Mouse (Mus musculus) cerebellum, adult 9-11 months (tissue): ENCODE measurements around the gene Syf2.
"Not testable (repeated sequence)": the region's sequence is repeated elsewhere in the genome, so short reads cannot be mapped to it uniquely, and the experiment has no call there.

Source experiments
- DNase-seq: peaks from one replicate; pipeline ENCODE4 v3.0.0; 2022

Gene Syf2

DNA sequence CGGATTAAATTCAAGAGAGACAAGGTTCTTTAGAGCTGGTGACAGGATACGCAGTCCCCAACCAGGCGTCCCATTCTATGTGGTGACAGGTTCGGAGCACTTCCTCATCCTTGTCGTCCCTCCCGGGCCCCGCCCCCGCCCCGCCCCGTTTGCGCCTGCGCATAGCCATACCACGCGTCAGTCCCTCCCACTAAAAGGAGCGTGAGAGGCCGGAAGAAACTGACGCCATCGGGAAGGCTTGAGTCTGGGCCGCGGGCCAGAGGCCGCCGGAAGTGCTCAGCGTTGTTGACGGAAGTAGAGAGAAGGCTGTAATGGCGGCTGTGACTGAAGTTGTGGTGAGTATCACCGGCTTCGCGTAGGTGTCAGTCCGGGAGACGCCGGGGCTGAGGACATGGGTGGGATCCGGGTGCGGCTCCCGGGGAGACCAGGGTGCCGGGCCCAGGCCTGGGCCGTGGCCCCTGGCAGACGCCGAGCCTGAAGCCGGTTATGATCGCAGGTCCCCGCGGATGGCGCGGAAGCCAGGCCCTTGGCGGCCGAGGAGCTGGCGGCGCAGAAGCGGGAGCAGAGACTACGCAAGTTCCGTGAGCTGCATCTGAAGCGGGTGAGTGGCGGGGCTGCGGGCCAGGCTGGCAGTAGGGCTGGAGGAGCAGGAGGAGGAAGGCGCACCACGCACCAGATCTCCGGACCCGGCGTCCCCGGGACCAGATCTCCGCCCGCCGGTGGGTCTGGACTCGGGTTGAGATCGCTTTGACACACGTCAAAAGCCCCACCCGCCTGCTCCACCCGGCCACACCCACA is at the start of gene Syf2:
Gene Syf2, plus strand, starts transcription at position 215 of the 798 bp plus-strand sequence.
- DNase-seq: peak; percentile 96

DNA sequence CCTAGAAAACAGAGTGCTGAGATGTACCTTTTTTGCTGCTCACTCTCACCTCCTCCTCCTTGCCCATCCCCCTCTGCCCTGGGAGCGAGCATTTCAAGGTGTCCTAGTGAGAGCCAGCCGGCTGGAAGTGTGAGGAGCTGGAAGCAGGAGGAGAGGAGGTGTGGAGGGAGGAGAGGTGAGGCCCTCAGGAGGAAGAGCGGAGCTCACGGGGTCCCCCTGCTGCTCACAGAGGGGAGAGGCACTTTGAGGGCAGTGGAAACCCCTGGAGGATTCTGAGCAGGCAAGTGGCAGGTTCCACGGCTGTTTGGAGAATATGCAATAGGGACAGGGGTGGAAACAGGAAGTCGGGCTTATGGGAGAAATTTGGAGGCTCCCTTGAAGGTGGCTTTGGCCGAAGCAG is 47.4 kb upstream of the Syf2 start:
- DNase-seq: no peak

DNA sequence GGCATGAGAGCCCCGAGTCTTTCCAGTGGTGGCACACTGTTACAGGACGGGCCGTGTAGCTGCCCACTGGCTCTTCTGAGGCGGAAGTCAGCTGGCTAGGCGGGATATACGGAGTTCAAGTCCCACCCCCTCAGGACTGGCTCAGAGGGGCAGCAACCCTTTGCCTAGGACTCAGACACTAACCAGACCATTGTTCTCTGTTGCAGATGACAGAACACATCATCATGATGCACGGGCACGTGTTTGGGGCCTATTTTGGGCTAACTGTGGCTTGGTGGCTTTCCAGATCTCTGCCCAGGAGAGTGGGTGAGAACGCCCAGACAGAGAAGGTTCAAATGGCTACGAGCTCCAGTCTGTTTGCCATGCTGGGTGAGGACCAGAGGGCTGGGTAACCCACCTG is 46.9 kb upstream of the Syf2 start:
- no peak for DNase-seq

DNA sequence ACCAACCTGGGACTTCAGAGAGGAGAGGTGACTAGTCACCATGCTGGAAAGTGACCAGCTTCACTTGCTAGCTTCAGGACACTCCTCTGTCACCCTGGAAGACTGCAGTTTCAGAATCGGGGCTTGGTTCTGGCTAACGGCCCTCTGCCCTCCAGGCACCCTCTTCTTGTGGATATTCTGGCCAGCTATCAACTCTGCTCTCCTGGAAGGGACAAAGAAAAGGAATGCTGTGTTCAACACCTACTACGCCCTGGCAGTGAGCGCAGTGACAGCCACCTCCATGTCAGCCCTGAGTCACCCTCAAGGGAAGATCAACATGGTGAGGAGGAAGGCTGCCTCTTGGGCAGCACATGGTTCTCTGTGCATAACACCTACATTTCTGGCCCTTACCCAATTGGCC is 46.3 kb upstream of the Syf2 start:
- DNase-seq: no peak

DNA sequence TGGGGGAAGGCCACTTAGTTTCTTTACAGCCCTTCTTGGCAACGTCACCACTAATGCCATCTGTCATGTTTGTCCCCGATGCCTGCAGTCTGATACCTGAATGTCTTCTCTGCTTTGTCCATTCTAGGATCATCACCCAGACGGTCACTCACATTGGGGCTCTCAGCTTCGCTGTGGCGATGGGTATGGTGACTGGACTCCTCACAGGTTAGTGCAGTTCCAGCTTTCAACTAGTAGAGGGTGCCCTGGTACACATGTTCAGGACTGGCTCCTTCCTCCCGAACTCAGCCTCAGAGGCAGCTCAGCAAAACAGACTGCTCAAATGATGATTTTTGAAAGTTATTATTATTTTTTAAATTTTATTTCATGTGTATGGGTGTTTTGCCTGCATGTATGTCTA is 38.6 kb upstream of the Syf2 start:
- peak; percentile 71 for DNase-seq

DNA sequence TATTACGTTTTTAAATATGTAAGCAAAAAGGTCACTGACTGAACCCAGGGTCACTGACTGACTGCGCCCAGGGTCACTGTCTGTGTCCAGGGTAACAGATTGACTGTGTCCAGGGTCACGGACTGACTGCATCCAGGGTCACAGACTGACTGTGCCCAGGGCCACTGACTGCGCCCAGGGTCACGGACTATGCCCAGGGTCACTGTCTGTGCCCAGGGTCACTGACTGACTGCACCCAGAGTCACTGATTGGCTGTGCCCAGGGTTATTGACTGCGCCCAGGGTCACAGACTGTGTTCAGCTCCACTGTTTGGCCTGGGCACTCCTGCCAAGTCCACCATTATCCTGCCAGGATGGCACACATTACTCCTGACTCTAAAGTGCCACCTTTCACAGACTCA is 33.4 kb upstream of the Syf2 start:
- DNase-seq: no peak

DNA sequence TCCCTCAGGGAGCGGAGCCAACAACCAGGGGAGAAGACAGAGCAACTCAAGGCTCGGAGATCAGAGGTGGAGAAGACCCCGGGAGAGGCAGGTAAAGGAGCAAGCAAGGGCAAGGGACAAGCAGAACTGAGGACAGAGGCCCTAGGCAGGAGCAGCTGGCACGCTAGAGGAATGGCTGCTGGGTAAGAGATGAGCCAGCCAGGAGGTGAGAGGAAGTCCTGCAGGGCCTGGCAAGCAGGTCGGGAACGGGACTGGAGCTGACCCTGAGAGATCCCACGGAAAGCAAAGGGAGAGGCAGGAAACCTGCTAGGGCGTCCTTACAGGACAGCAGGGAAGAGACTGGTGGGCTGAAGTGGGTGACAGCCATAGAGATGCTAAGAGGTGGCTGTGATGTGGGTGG is 29.6 kb upstream of the Syf2 start:
- peak; percentile 62 for DNase-seq

DNA sequence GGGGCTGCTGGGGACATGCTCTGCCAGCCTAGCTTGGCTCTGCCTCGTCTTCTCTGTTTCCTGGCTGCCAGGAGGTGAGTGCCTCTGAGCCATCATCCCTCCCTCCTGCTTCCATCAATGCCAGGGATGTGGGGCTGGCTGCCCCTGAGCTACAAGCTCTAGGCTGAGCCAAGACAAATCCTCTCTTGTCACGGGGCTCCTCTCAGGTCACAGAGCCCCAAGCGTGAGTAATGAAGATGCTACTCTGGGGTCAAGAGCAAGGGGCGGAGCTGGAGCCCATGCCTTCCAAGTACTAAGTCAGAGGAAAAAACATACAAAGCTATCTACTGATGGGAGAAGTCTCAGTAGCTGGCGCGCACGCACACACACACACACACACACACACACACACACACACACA is 27.7 kb upstream of the Syf2 start:
- no peak for DNase-seq

DNA sequence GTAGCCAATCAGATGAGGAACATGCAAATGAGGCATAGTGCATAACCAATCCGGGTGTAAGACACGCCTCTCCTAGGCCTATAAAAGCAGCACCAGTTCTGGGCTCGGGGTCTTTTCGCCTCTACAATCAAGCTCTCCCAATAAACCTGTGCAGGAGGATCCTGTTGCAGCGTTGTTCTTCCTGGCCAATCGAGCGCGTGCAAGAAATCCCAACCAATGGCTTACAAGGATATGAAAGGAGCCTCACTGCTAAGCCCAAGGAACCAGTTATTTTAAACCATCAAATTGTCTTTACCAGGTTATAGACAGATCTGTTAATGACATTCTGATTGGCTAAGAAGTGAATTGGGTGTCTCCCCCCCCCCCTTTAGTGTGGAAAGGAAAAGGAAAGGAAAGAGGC is 19.3 kb upstream of the Syf2 start:
- not testable (repeated sequence) for DNase-seq

DNA sequence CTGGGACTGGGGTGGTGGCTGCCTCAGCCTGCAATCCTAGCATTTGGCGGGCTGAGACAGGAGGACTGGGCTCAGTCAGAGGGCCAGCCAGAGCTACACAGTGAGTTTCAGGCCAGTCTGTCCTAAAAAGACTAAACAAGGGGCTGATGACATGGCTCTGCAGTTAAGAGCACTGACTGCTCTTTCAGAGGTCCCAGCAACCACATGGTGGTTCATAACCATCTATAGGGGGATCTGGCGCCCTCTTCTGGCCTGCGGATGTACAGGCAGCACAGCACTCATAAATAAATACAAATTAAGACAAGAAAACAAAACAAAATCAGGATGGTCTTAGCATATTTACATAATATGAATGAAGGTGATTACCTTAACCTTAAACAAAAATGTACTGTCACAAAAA is 17.3 kb upstream of the Syf2 start:
- peak; percentile 59 for DNase-seq

DNA sequence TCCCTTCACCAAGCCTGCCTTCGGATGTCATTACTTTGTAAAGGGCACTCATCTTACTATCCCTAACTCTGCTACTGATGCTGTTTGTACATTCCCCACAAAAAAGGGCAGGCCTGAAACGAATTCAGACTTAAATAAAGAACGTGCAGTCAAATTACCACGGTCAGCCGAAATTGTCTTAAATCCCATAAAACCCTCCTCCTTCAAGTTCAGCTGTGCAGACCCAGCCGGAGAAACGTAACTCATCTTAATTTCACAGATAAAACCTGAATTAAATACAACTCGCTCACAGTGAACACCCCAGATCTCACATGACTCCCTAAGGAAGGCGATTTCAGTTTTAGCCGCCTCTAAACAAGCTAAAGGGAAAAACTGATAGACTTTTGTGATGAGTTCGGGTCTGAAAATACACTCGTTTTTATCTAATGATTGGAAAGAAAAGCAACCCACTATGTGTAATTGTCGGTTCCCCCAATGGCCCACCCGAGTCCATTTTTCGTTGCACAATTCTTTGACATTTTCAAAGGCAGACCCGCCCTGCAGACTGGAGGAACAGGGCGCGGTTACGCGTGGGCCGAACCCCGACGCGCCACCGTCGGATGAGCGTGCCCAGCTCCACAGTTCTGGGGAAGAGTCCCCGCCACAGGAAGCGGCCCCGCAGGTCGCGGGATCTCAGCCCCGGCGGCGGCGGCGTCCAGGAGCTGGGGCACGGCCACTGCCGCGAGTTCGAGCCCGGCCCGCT is 16.4 kb upstream of the Syf2 start:
- DNase-seq: no peak

DNA sequence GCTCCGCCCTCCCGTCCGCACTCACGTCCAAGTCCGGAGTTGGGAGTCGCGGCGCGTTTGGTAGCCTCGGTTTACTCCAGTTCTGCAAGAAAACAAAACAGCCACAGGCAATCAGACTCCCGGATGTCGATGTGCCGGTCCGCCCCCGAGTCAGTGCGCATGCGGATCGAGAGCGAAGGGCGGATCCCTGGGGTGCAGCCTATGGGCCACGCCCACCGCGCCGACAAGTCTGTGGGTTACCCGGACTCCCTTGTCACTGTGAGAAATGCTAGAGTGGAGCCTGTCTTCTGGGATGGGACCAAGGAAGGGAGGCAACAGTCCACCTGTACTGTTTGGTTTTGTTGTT is 15.9 kb upstream of the Syf2 start, which contains the start of gene Tmem50a:
Gene Tmem50a, minus strand, starts transcription at position 161 of the 346 bp plus-strand sequence.
- peak; percentile 87 for DNase-seq

DNA sequence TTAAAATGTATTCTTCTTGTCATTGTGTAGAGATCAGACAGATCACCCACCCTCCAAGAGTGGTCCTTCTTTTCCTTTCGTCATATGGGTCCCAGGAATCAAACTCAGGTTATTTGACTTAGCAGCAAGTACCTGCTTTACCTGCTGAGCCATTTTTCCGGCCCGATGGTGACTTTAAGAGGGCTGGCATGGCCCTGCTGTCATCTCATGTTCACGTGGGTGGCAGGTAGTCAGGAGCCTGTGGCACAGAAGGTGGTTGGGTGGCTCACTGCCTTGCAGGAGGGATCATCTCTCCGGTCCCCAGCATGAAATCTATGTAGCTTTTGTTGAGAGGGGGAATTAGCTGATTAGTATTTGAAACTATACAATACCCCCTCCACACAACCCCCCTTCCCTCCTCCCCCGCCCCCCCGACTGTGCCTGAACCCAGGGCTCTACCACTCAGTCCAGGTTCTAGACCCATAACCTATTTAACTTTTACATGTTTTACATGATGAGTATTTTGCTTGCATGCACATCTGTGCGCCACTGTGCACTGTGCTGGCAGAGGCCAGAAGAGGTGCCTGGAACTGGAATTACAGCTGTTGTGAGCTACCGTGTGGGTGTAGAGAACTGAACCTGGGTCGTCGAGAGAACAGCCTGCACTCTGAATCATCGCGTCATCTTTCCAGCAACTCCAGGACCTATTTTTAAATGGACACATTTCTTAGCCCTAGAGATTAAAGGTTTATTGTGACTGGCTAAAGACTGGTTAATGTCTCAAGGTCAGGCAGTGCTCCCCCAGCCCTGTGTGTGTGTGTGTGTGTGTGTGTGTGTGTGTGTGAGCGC is 15.3 kb upstream of the Syf2 start:
- peak; percentile 47 for DNase-seq

DNA sequence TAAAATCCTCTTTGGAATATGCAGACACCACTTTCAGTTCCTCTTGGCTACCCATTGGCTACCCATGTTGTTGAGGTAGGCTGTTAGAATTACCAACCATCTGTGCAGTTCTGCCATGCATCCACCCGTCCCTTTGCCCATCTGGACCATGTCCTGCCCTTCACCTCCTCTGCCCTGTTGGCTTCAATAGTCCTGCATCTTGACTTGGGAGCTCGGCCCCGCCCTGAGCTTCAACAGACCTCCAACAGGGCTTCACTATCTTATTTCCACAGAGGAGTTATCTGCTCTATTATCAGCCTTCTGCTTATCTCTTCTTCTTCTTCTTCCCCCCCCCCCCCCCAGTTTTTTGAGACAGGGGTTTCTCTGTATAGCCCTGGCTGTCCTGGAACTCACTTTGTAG is 13.5 kb upstream of the Syf2 start:
- DNase-seq: no peak

DNA sequence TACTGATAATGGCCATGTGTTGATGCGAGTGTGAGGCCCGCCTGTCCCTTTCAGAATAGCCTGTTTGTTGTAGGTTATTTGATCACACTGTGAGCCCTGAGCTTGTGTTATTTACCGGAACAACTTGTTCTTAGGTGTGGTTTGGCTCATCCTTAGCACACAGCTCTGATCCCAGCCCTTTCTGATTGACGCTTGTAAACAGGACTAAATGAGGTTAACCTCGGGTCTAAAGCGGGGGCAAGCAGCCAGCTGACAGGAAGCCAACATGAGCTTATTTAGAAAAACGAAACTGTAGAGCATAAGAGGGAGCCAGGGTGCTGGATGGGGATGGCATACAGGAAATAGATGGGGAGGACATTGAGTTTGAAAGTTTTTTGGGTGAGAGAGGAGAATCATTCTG is 12.3 kb upstream of the Syf2 start:
- DNase-seq: no peak

DNA sequence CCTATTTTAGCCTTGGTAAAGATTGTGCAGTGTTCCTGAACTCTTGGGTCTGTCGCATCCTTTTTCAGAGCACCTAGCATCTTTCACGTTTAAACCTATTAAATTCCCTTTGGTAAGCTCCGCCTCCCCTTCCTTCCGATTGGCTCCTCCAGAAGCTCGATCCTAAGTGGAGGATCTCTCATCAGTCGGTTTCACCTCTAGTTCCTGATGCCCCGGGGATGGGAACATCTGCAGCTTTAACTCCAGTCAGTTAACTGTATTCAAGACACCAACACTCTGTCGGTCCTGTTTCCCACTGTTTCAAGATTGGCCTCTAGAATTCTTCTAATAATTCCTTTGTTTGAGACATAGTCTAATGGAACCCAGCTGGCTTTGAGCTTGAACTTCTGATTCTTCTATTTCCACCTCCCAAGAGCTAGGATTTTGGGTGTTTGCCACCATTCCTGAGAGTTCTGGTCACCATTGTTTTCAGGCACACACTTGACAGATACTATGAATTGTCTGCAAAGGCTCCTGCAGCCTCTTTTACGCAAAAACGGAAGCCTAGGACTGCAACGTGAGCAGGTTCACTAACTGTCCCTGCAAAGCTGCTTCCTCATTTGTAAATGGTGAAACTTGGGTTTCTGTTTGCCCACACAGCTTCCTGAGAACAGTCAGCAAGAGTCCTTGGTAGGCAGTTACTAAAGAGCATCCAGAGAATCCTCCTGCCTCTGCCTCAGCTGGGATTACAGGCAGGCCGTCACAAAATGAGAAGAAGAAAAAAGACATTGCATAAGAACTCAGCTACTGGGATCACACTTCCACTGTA is 10.8 kb upstream of the Syf2 start:
- no peak for DNase-seq

DNA sequence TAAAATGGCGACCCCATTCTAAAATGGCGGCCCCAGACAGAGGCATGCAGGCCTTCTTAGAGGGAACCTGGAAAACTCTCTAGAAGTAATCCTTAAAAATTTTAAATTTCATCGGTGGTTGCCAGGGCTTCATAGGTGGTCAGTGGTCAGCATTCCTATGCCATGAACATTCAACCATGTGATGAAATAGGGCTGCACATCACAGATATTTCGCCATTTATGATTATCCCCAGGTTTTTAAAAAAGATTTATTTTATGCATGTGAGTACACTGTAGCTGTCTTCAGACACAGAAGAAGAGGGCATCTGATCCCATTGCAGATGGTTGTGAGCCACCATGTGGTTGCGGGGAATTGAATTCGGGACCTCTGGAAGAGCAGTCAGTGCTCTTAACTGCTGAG is 10.1 kb upstream of the Syf2 start:
- DNase-seq: no peak

DNA sequence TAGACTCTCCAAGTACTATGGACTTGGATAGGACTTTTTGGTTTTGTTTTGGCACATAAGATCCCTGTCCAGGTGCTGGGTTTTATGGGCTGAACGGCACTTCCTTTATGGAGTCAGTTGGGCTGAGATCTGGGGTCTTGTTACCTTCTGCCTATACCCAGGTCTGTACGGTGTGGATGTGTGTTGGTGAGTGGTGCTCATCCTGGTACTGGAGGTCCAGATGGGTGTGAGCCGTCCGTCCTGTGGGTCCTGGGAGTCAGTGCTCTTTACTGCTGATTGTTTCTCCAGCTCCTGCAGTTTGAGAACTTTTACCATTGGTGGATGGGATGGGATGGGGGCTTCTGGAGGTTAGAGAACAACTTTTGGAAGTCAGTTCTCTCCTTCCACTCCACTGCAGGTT is 9.0 kb upstream of the Syf2 start:
- DNase-seq: peak; percentile 44

DNA sequence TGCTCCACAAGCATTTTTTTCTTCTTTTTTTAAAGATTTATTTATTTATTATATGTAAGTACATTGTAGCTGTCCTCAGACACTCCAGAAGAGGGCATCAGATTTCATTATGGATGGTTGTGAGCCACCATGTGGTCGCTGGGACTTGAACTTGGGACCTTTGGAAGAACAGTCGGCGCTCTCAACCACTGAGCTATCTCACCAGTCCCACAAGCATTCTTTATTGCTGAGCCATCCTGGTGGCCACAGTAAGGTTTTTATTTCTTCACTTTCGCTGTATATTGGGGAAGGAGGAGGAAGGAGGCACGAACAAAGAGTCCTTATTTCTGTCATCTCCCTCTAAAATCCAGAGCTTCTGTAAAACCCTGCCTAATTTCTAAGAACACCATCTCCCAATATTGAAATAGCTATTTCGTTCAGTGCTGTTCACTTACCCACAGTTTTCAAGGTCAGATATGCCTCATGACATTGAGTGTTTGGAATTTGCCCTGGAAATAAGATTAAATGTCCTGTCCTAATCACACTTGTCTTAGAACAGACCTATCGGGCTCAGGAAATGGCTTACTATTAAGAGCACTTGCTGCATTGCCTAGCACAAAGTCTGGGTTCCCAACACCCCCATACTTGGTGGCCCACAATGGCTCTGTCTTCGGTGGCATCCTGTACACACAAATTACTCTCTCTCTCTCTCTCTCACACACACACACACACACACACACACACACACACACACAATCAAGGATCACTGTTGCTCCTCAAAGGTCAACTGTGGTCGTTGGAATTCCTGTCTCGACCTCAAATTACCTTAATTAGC is 8.4 kb upstream of the Syf2 start:
- DNase-seq: peak; percentile 44

DNA sequence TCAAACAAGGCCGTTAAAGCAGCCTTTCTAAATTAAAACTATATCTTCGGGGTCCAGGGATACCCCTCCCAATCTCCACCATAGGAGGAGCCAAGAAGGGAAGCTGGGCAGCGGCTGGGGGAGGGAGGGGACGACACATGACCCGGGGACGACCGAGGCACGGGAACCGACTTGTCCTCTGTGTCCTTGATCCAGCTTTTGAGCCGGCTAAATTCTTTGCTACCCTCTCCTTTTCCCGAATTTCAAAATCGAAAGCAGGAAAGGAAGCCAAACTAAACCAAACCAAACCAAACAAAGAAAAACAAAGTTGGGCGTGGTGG is 7.8 kb upstream of the Syf2 start:
- peak; percentile 76 for DNase-seq

DNA sequence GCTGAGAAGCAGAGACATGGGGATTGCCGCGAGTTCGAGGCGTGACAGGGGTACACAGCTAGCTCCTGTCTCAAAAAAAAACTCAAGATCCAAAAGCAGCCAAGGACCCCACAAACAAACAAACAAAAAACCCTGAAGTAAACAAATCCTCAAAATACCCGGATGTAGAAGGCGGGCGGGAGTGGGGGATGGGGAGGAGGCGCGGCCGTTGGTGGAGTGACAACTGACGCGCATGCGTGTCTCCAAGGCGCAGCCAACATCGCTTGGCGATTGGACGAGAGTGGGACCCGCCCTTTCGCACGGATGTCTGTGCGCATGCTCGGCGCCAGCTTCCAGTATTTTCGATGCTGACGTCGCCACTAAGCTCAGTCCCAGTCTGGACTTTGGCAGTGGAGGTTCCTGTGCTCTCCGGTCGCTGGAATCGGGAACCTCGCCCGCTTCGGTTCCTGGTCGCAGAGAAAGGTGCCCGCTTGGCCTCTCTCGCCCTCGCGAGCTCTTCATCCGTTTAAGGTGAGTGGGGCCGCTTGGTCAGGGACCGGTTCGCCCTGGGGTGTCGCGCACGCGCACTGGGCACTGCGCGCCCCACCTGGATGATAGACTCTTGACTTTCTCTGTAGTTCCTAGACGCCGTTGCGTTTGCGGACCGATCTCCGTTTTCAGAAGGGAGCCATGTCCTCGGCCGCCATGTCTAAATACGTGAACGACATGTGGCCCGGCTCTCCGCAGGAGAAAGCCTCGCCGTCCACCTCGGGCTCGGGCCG is 7.3 kb upstream of the Syf2 start, which contains the start of gene Rsrp1:
Gene Rsrp1, plus strand, starts transcription at position 335 of the 761 bp plus-strand sequence.
- DNase-seq: peak; percentile 99
